Mouse (Mus musculus) kidney, adult 2 months (tissue): Measurements from ENCODE around the gene Gm26741.

Experiments
- CTCF ChIP-seq: fragments of 200-500 bp; conservative IDR thresholded peaks from 2 replicates; pipeline ENCODE4 v1.5.1; 2011; ENCODE audit warnings: low read depth, mild to moderate bottlenecking, control low read depth, low read length, moderate library complexity, mixed read lengths; ENCODE audit not compliant: insufficient read depth, insufficient read length
- POLR2A ChIP-seq: fragments of 200-500 bp; IDR thresholded peaks from one replicate; pipeline ENCODE4 v1.6.1; 2011; ENCODE audit warnings: low read depth, low read length, control low read depth

DNA sequence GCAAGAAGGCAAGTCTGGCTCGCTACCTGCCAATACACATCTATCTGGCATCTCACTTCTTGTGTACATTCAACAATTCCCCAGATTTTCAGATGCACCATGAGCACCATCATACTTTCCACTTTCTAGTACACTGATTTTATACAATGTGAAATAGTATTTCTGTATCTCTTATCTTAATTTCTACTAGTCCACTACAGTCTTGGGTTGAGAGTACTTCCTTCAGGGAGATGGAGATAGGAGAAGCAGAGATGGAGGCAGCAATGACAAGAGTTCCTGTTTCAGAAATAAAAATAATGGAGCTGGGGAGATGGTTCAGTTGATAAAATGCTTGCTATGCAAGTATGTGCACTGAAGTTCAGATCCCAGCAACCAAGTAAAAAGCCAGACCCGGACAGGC, 19.2 kb downstream of the Gm26741 start:
- no peak for TF ChIP-seq CTCF
- TF ChIP-seq POLR2A, result no peak
